ENCODE assay signal across 27 mouse cellular contexts in the genomic region with DNA sequence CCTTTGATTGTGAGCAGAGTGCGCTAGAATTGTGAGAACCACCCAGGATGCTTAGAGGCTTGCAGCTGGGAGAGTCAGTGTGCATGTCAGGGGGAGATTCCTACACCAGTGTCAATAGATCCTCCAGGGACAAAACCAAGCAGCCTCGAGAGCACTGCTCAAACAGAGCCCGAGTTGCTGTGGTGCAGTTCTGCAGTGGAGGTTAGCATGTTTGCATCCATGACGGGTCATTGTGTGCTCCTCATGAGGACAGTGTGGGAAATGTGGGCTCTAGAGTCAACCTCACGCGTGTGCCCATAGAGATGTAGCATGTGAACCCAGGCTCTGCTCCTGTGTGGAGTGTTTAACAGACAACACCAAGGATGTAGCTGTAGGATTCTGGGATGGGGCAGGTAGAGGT.
DNase-seq lines count a peak whose midpoint lies in the region; ATAC-seq and TF ChIP-seq lines count a peak whose summit lies in the region.
"Had no signal": no experiment of that assay in that cellular context is flagged by ENCODE, and none has a peak within 500 bp of the region (broad histone marks: within the 10 kb centered on the region; RNA-seq: fewer than 3 reads in every experiment).

No protein-coding gene starts in this region.

- 82% methylated on average over 6 of the region's 6 CpGs for WGBS in forebrain, embryonic 15.5 days
- 86% methylated on average over 6 of the region's 6 CpGs for WGBS in forebrain, embryonic 14.5 days
- 81% methylated on average over 6 of the region's 6 CpGs for WGBS in hindbrain, embryonic 14.5 days
- 89% methylated on average over 6 of the region's 6 CpGs for WGBS in hindbrain, embryonic 13.5 days
- WGBS in midbrain, embryonic 13.5 days, result 88% methylated on average over 6 of the region's 6 CpGs
- WGBS in midbrain, embryonic 14.5 days, result 92% methylated on average over 6 of the region's 6 CpGs

- H3K27ac ChIP-seq in forebrain, embryonic 15.5 days (replicated peaks), result peak overlapping the region; percentile 84; the same call in 1 of the 2 replicates
- H3K27ac ChIP-seq in forebrain, embryonic 14.5 days (ENCODE audit: low read depth, low read length), result no peak overlapping the region
- no peak overlapping the region for H3K27ac ChIP-seq in hindbrain, embryonic 14.5 days
- no peak overlapping the region for H3K27ac ChIP-seq in hindbrain, embryonic 13.5 days
- H3K27ac ChIP-seq in layer of hippocampus, adult 2 months, result peak overlapping the region; percentile 85; the same call in 1 of the 2 replicates
- 0 out of 2 replicates have a peak overlapping the region, but pooled peaks have one; percentile 7 for H3K27ac ChIP-seq in midbrain, embryonic 13.5 days
- H3K27ac ChIP-seq in midbrain, embryonic 14.5 days (replicated peaks; ENCODE audit: low read depth, low read length), result no peak overlapping the region
- H3K27ac ChIP-seq: embryonic facial prominence, embryonic 10.5 days; embryonic facial prominence, embryonic 12.5 days; forebrain, embryonic 10.5 days; forebrain, embryonic 12.5 days had no signal

- H3K9ac ChIP-seq in forebrain, embryonic 15.5 days (replicated peaks), result no peak overlapping the region
- no peak overlapping the region for H3K9ac ChIP-seq in forebrain, embryonic 14.5 days (ENCODE audit: low read length)
- H3K9ac ChIP-seq in hindbrain, embryonic 14.5 days, result no peak overlapping the region
- H3K9ac ChIP-seq in hindbrain, embryonic 13.5 days, result no peak overlapping the region
- no peak overlapping the region for H3K9ac ChIP-seq in midbrain, embryonic 13.5 days (replicated peaks)
- no peak overlapping the region for H3K9ac ChIP-seq in midbrain, embryonic 14.5 days (replicated peaks; ENCODE audit: low read length)
- H3K9ac ChIP-seq: embryonic facial prominence, embryonic 12.5 days; forebrain, embryonic 12.5 days had no signal

- H3K36me3 ChIP-seq in forebrain, embryonic 15.5 days, result peaks cover 64% of the 10 kb centered on the region
- peaks cover 86% of the 10 kb centered on the region for H3K36me3 ChIP-seq in forebrain, embryonic 14.5 days (ENCODE audit: control insufficient read depth, insufficient read depth, low read length)
- peaks cover 90% of the 10 kb centered on the region for H3K36me3 ChIP-seq in hindbrain, embryonic 14.5 days (replicated peaks; ENCODE audit: control insufficient read depth, insufficient read depth)
- H3K36me3 ChIP-seq in hindbrain, embryonic 13.5 days, result peaks cover 88% of the 10 kb centered on the region
- H3K36me3 ChIP-seq in midbrain, embryonic 13.5 days, result peaks cover 84% of the 10 kb centered on the region
- peaks cover 87% of the 10 kb centered on the region for H3K36me3 ChIP-seq in midbrain, embryonic 14.5 days (ENCODE audit: control insufficient read depth, insufficient read depth, low read length)

- no peak for ATAC-seq in forebrain, embryonic 15.5 days (replicated peaks)
- ATAC-seq in forebrain, embryonic 14.5 days, result no peak
- ATAC-seq in hindbrain, embryonic 14.5 days (ENCODE audit: low FRiP score), result 0 out of 2 replicates have a peak, but pooled peaks have one; percentile 34
- ATAC-seq in hindbrain, embryonic 13.5 days (ENCODE audit: low FRiP score), result no peak
- ATAC-seq in midbrain, embryonic 13.5 days, result no peak
- ATAC-seq in midbrain, embryonic 14.5 days (ENCODE audit: low FRiP score, low TSS enrichment), result no peak
- ATAC-seq: activated CD4-positive, CD25-positive, alpha-beta regulatory T cell, adult 4 months; CD4-positive, CD25-positive, alpha-beta regulatory T cell, adult 4 months; forebrain, embryonic 16.5 days; Patski had no signal

- H3K9me3 ChIP-seq in forebrain, embryonic 15.5 days, result no peaks in the 10 kb centered on the region
- no peaks in the 10 kb centered on the region for H3K9me3 ChIP-seq in forebrain, embryonic 14.5 days (replicated peaks; ENCODE audit: control insufficient read depth, low read length)
- H3K9me3 ChIP-seq in hindbrain, embryonic 14.5 days (ENCODE audit: control insufficient read depth, low read length), result no peaks in the 10 kb centered on the region
- H3K9me3 ChIP-seq in hindbrain, embryonic 13.5 days, result no peaks in the 10 kb centered on the region
- H3K9me3 ChIP-seq in midbrain, embryonic 13.5 days, result no peaks in the 10 kb centered on the region
- H3K9me3 ChIP-seq in midbrain, embryonic 14.5 days (ENCODE audit: control insufficient read depth, low read length), result no peaks in the 10 kb centered on the region
- H3K9me3 ChIP-seq: embryonic facial prominence, embryonic 10.5 days; embryonic facial prominence, embryonic 12.5 days; forebrain, embryonic 10.5 days; forebrain, embryonic 12.5 days; G1E had no signal

- H3K4me3 ChIP-seq in forebrain, embryonic 15.5 days, result no peak overlapping the region
- H3K4me3 ChIP-seq in forebrain, embryonic 14.5 days (ENCODE audit: low read depth, low read length), result no peak overlapping the region
- no peak overlapping the region for H3K4me3 ChIP-seq in hindbrain, embryonic 14.5 days (replicated peaks; ENCODE audit: low read length)
- H3K4me3 ChIP-seq in hindbrain, embryonic 13.5 days, result no peak overlapping the region
- no peak overlapping the region for H3K4me3 ChIP-seq in layer of hippocampus, adult 2 months
- H3K4me3 ChIP-seq in midbrain, embryonic 13.5 days (replicated peaks), result no peak overlapping the region
- H3K4me3 ChIP-seq in midbrain, embryonic 14.5 days (replicated peaks; ENCODE audit: low read depth, low read length), result no peak overlapping the region
- H3K4me3 ChIP-seq: embryonic facial prominence, embryonic 10.5 days; embryonic facial prominence, embryonic 12.5 days; forebrain, embryonic 10.5 days; forebrain, embryonic 12.5 days had no signal

- DNase-seq in forebrain, embryonic 14.5 days (ENCODE audit: low spot score), result no peak
- DNase-seq in hindbrain, embryonic 14.5 days (ENCODE audit: low spot score), result no peak
- DNase-seq in layer of hippocampus, adult 2 months (ENCODE audit: low spot score in 2 of 2), result no peak
- no peak for DNase-seq in layer of hippocampus, postnatal 36 days
- no peak for DNase-seq in midbrain, embryonic 14.5 days
- DNase-seq: adrenal gland, adult 8-10 months; adrenal gland, postnatal 14 days; adrenal gland, postnatal 36 days; B cell, adult 2 months; cerebellum, adult 11-12 months; cerebellum, adult 2 months; cerebellum, adult 9-10 months; cerebellum, postnatal 10 days; cerebellum, postnatal 25 days had no signal

- TF ChIP-seq CTCF in layer of hippocampus, adult 2 months (conservative IDR thresholded peaks at IDR 0.05), result no peak

- H3K4me2 ChIP-seq in forebrain, embryonic 15.5 days (replicated peaks), result no peak overlapping the region
- H3K4me2 ChIP-seq in forebrain, embryonic 14.5 days (ENCODE audit: low read length), result no peak overlapping the region
- no peak overlapping the region for H3K4me2 ChIP-seq in hindbrain, embryonic 14.5 days (replicated peaks)
- H3K4me2 ChIP-seq in hindbrain, embryonic 13.5 days, result no peak overlapping the region
- no peak overlapping the region for H3K4me2 ChIP-seq in midbrain, embryonic 13.5 days (replicated peaks)
- no peak overlapping the region for H3K4me2 ChIP-seq in midbrain, embryonic 14.5 days (ENCODE audit: low read length)
- H3K4me2 ChIP-seq: embryonic facial prominence, embryonic 12.5 days; forebrain, embryonic 12.5 days had no signal

- H3K27me3 ChIP-seq in forebrain, embryonic 15.5 days, result no peaks in the 10 kb centered on the region
- H3K27me3 ChIP-seq in forebrain, embryonic 14.5 days (replicated peaks; ENCODE audit: control insufficient read depth, insufficient read depth, low read length), result no peaks in the 10 kb centered on the region
- H3K27me3 ChIP-seq in hindbrain, embryonic 14.5 days (ENCODE audit: control insufficient read depth, insufficient read depth, low read length), result no peaks in the 10 kb centered on the region
- H3K27me3 ChIP-seq in hindbrain, embryonic 13.5 days, result no peaks in the 10 kb centered on the region
- no peaks in the 10 kb centered on the region for H3K27me3 ChIP-seq in midbrain, embryonic 13.5 days
- H3K27me3 ChIP-seq in midbrain, embryonic 14.5 days (ENCODE audit: control insufficient read depth, insufficient read depth, low read length), result no peaks in the 10 kb centered on the region
- H3K27me3 ChIP-seq: CH12.LX; embryonic facial prominence, embryonic 12.5 days; forebrain, embryonic 12.5 days; Patski had no signal

- peaks cover 9% of the 10 kb centered on the region for H3K4me1 ChIP-seq in forebrain, embryonic 15.5 days
- no peaks in the 10 kb centered on the region for H3K4me1 ChIP-seq in forebrain, embryonic 14.5 days (ENCODE audit: control insufficient read depth, insufficient read depth, low read length)
- no peaks in the 10 kb centered on the region for H3K4me1 ChIP-seq in hindbrain, embryonic 14.5 days (replicated peaks; ENCODE audit: control insufficient read depth, insufficient read depth, low read length)
- no peaks in the 10 kb centered on the region for H3K4me1 ChIP-seq in hindbrain, embryonic 13.5 days (replicated peaks)
- no peaks in the 10 kb centered on the region for H3K4me1 ChIP-seq in midbrain, embryonic 13.5 days (replicated peaks)
- H3K4me1 ChIP-seq in midbrain, embryonic 14.5 days (ENCODE audit: control insufficient read depth, insufficient read depth, low read length), result no peaks in the 10 kb centered on the region
- H3K4me1 ChIP-seq: embryonic facial prominence, embryonic 12.5 days had no signal

Comparison
In these comparisons a context has a peak if more than half of its experiments do, and no peak if none do; other contexts are left out.
1. H3K27ac ChIP-seq: peak in forebrain, embryonic 15.5 days (single experiment), layer of hippocampus, adult 2 months (single experiment) and midbrain, embryonic 13.5 days (single experiment); none in forebrain, embryonic 14.5 days (single experiment), hindbrain, embryonic 14.5 days (single experiment), hindbrain, embryonic 13.5 days (single experiment) and midbrain, embryonic 14.5 days (single experiment).